Mouse (Mus musculus) spleen, postnatal 36 days (tissue): ENCODE data around the gene Zfp94.

Experiments
- DNase-seq, 2 experiments: peaks; one replicate each; pipeline ENCODE4 v3.0.0; 2022; ENCODE audit warnings: low spot score in 2 of 2, mixed read lengths in 1 of 2

Gene Zfp94

GRCm38 (mm10) chr7:24318942-24319341 lies 2.5 kb upstream of the Zfp94 start:
- DNase-seq = peak in 1 of 2 experiments; percentile 8

DNA sequence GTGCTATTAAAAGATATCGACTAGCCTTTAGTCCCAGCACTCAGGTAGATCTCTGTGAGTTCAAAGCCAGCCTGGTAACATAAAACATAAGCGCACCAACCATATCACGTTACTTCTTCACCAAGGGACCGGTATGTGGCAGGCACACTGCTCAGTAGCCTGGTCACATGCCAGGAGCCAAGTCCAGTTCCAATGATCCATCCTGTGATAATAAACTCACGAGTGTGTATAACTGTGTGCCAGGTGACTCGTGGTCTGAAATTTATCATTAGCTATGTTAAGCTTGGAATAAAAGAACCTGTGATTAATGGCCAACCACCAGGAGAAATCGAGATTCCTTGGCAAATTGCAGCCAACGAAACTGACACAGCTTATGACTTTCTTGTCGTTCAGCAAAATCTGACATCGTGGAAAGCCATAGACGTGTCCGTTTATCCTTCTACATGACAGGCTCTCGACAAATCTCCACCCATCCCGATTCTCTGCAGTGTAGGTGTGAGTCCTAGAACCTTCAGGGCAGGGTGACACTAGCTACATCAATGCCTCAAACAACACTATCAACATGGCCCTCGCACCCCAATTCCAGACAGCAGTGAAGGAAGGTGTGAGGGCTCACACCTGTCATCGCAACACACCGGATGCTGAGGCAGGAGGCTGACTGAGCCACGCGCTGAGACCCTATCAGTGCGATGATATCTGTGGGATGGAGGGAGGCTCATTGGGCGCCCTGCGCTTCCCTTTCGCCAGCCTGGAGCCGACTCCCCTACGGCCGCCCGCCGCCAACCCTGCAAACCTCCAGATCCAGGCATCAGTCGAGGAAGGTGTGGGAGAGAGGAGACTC lies 520 bp downstream of the Zfp94 start:
- no peak for DNase-seq

GRCm38 (mm10) chr7:24300771-24301282 lies 15.6 kb downstream of the Zfp94 start, which contains the start of gene Zfp61:
Zfp61 (minus strand) TSS chr7:24301232.
- DNase-seq = no peak

- DNase-seq = no peak
Measured at GRCm38 (mm10) chr7:24299823-24300481, 16.5 kb downstream of the Zfp94 start.

DNA sequence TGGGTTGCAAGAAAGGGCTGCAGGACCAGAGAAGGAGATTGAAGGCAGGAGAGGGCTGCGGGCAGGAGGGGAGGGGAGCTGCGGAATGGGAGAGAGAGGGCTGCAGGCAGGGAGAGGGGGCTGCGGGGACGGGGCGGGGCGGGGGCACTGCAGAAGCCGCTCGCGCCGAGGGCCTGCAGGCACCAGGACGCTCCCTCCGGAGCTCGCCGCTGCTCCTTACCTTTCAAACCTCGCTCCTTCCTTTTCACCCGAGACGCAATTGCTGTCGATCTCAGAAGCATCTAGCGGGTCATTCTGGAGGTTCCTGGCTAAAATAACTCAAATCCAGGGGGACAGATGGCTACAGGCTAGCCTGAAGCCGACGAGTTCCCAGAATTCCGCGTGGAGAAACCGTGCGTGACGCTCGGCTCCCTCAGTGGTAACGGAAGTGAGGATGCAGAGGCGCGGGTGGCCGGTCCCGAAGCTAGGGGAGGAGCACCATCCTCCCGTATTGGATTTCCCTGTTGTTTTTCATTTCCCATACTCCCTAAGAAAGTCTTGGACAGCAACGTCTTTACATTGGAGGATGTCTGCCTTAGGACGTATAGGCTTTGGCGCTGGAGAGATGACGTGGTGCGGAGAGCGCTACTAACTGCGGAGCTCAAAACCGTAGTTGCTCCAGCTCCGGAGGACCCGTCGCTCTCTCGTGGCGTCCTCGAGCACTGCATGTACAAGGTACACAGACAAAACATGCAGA lies 17.3 kb downstream of the Zfp94 start:
- DNase-seq = peak; percentile 68 to 72

GRCm38 (mm10) chr7:24298635-24298972 lies 17.9 kb downstream of the Zfp94 start:
- no peak for DNase-seq

- no peak for DNase-seq
Measured at GRCm38 (mm10) chr7:24297361-24298095, 18.9 kb downstream of the Zfp94 start.

DNA sequence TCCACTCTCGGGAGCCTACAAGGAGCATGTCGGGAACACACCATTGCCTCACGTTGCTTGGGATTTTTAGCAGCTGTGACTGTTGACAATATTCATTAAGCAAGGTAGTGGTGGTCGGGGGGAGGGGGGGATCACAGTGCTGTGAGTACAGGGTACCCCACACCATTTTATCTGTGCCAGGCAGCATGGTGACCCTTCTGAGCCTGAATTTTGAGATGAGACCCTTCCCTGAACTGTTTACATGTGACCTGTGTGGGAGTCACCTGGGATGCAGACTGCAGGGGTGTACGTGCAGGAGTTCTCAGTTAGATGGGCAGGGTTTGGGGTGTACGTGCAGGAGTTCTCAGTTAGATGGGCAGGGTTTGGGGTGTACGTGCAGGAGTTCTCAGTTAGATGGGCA lies 20.1 kb downstream of the Zfp94 start:
- no peak for DNase-seq

- no peak for DNase-seq
Measured at GRCm38 (mm10) chr7:24295376-24295775, 21.1 kb downstream of the Zfp94 start.

DNA sequence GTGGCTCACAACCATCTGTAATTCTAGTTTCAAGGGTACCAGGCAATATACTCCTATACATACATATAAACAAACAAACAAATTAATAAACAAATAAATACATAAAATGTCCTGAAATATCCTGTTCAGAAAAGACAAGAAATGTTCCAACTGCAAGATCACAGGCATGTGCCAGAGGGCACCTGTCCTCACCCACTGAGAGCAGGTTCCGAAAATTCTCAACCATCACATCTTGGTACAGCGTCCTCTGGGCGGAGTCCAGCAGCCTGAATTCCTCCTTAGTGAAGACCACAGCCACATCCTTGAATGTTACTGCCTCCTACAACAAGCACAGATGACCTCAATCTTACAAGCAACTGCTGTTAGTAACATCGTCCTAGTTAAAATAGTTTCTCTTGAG lies 21.7 kb downstream of the Zfp94 start:
- DNase-seq = no peak

GRCm38 (mm10) chr7:24293061-24293851 lies 23.2 kb downstream of the Zfp94 start:
- DNase-seq = no peak

DNA sequence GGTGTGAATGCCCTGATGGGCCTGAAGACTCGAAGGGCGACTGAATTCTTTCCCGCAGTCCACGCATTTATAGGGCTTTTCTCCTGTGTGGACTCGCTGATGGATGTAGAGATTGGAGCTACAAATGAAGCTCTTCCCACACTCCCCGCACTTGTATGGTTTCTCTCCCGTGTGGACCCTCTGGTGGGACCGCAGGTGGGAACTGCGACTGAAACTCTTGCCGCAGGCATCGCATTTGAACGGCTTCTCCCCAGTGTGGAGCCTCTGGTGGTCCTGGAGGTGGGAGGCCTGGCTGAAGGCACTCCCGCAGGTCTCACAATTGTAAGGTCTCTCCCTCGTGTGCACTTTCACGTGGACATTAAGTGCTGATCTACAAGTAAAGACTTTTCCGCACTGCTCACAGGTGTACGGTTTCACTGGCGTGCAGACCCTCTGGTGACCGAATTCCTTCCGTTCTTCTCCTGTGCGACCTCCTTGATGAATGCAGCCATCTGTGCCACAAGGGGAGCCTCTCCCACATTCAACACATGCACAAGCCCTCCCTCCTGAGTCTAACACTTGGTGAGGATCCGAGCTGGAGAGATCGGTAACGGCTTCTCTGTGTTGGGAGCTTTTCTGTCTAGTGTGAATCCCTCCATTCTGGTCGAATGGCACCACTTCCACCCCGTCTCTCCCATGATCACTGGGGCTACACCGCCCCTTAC lies 24.9 kb downstream of the Zfp94 start:
- no peak for DNase-seq

GRCm38 (mm10) chr7:24290106-24290693 lies 26.3 kb downstream of the Zfp94 start:
- no peak for DNase-seq

- no peak for DNase-seq
Measured at GRCm38 (mm10) chr7:24288512-24288911, 28.0 kb downstream of the Zfp94 start.

DNA sequence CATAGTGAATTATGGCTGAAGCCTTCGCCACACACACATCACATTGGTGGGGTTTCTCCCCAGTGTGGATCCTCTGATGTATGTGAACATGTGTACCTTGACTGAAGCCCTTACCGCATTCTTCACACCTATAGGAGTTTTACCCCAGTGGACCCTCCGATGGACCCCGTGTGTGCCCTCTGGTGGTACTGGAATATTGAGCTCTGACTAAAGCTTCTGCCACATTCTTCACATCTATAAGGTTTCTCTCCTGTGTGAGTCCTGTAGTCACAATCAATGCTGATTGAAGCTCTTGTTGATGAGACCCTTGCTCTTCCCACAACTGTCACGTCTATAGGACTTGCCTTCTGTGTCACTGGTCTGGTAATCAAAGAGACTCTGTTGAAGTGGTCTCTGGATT lies 28.8 kb downstream of the Zfp94 start:
- DNase-seq = no peak

GRCm38 (mm10) chr7:24286916-24287315 lies 29.6 kb downstream of the Zfp94 start:
- DNase-seq = no peak

DNA sequence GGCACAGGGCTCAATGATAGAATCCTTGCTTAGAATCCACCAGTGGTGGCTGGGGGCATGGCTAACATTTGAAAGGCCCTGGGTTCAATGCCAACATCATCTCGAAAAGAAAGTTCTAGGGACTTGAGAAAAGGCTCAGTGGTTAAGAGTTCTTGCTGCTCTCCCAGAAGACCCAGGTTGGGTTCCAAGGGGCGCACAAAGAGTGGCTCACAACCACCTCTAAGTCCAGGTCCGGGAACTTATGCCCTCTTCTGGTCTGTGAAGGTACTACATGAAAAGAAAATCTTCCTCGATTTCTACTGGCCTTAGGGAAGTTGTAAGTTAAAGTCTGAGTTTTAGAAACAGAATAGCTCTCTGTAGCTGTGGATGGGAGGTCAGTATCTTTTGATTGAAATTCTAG lies 30.4 kb downstream of the Zfp94 start:
- no peak for DNase-seq

DNA sequence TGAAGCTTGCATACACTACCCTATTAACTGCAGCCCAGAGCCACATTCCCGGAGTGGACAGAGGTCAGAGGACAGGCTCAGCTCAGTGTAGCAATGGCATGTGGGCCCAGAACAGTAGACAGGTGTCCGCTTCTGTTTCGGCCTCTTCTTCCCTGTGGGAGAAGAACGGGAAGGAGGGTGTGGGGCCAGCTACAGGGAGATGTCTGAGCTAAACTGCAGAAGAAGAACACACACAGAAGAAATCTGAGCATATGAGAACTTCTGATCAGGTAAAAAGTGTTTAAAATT lies 35.7 kb downstream of the Zfp94 start:
- DNase-seq = no peak

- no peak for DNase-seq
Measured at GRCm38 (mm10) chr7:24280031-24280857, 36.2 kb downstream of the Zfp94 start.
